Mouse (Mus musculus): ENCODE data around the gene 1700025C18Rik. TPM values are rescaled to one million over a fixed set of nuclear protein-coding genes. Genes with fewer than 3 reads are reported as not detected.

The 1700025C18Rik gene
- total and polyA plus RNA-seq, 3 experiments = not detected

- intact Hi-C loops (cut with DNase I) = no loop called here
- no peaks in the 10 kb centered on the region for H3K79me2 ChIP-seq (replicated peaks; ENCODE audit: control insufficient read depth, insufficient read depth, low read length)
- H3K36me3 ChIP-seq (ENCODE audit: control insufficient read depth, insufficient read depth, low read length) = no peaks in the 10 kb centered on the region
- no peak overlapping the region for H3K4me3 ChIP-seq
- H3K27ac ChIP-seq = no peak overlapping the region
- H3K9ac ChIP-seq (ENCODE audit: low read depth, low read length) = no peak overlapping the region
- no peak for DNase-seq
- 16% methylated on average over 9 of the region's 9 CpGs for WGBS
- H3K4me1 ChIP-seq (ENCODE audit: control insufficient read depth, insufficient read depth, low read length) = no peaks in the 10 kb centered on the region; the same call in 1 of the 2 replicates
- H3K27me3 ChIP-seq (ENCODE audit: control insufficient read depth, insufficient read depth, low read length) = peaks cover 5% of the 10 kb centered on the region
- TF ChIP-seq POLR2A (IDR thresholded peaks at IDR 0.05; ENCODE audit: insufficient read depth, low read depth, low read length) = no peak
Observed at GRCm38 (mm10) chr2:165077055-165077454, 13.5 kb downstream of the 1700025C18Rik start.

- H3K27me3 ChIP-seq (ENCODE audit: control insufficient read depth, insufficient read depth, low read length) = peaks cover 5% of the 10 kb centered on the region
- no peaks in the 10 kb centered on the region for H3K79me2 ChIP-seq (replicated peaks; ENCODE audit: control insufficient read depth, insufficient read depth, low read length)
- no peaks in the 10 kb centered on the region; the same call in 1 of the 2 replicates for H3K4me1 ChIP-seq (ENCODE audit: control insufficient read depth, insufficient read depth, low read length)
- no peak overlapping the region for H3K4me3 ChIP-seq
- TF ChIP-seq CTCF (IDR thresholded peaks at IDR 0.05) = no peak; the same call in 1 of the 2 replicates
- peak; percentile 82; the same call in 1 of the 2 replicates for TF ChIP-seq EP300 (IDR thresholded peaks at IDR 0.05; ENCODE audit: insufficient read depth, low read depth, low read length)
- WGBS = 28% methylated on average over 2 of the region's 2 CpGs
- no peaks in the 10 kb centered on the region for H3K36me3 ChIP-seq (ENCODE audit: control insufficient read depth, insufficient read depth, low read length)
- no peak overlapping the region for H3K9ac ChIP-seq (ENCODE audit: low read depth, low read length)
- no peak overlapping the region; the same call in none of the 2 replicates for H3K27ac ChIP-seq
- DNase-seq = peak; percentile 75 to 87
- intact Hi-C loops (cut with DNase I) = loop anchor here (1.0 to 5.0 kb wide), 5 partner anchors 37 to 412 kb away; no protein-coding TSS in a partner anchor
Observed at GRCm38 (mm10) chr2:165074937-165075336, 15.6 kb downstream of the 1700025C18Rik start.

- intact Hi-C loops (cut with DNase I) = loop anchor here (5.0 kb wide), 1 partner anchor 413 kb away; no protein-coding TSS in a partner anchor
- TF ChIP-seq EP300 (IDR thresholded peaks at IDR 0.05; ENCODE audit: insufficient read depth, low read depth, low read length) = peak; percentile 63; the same call in 1 of the 2 replicates
- no peak for TF ChIP-seq POLR2A (IDR thresholded peaks at IDR 0.05; ENCODE audit: insufficient read depth, low read depth, low read length)
- no peak for TF ChIP-seq CTCF (IDR thresholded peaks at IDR 0.05)
- Histone ChIP-seq H3K79me2 (replicated peaks; ENCODE audit: control insufficient read depth, insufficient read depth, low read length) (no peaks in the 10 kb centered on the region), H3K9ac (ENCODE audit: low read depth, low read length) (no peak overlapping the region), H3K36me3 (ENCODE audit: control insufficient read depth, insufficient read depth, low read length) (no peaks in the 10 kb centered on the region), H3K4me3 (no peak overlapping the region), H3K4me1 (ENCODE audit: control insufficient read depth, insufficient read depth, low read length) (no peaks in the 10 kb centered on the region; the same call in 1 of the 2 replicates), H3K27me3 (ENCODE audit: control insufficient read depth, insufficient read depth, low read length) (peaks cover 3% of the 10 kb centered on the region), H3K27ac (peak overlapping the region; percentile 3)
- 7% methylated on average over 11 of the region's 11 CpGs for WGBS
- peak; percentile 62 to 72 for DNase-seq
Observed at GRCm38 (mm10) chr2:165074081-165074884, 16.3 kb downstream of the 1700025C18Rik start.

GRCm38 (mm10) chr2:165073381-165073781 is 17.2 kb downstream of the 1700025C18Rik start:
- WGBS = 8% methylated on average over 9 of the region's 9 CpGs
- no peaks in the 10 kb centered on the region for H3K79me2 ChIP-seq (replicated peaks; ENCODE audit: control insufficient read depth, insufficient read depth, low read length)
- no peak for DNase-seq
- H3K27me3 ChIP-seq (ENCODE audit: control insufficient read depth, insufficient read depth, low read length) = peaks cover 2% of the 10 kb centered on the region
- no peak overlapping the region for H3K27ac ChIP-seq
- H3K4me1 ChIP-seq (ENCODE audit: control insufficient read depth, insufficient read depth, low read length) = no peaks in the 10 kb centered on the region; the same call in 1 of the 2 replicates
- H3K4me3 ChIP-seq = no peak overlapping the region
- H3K9ac ChIP-seq (ENCODE audit: low read depth, low read length) = no peak overlapping the region
- intact Hi-C loops (cut with DNase I) = loop anchor here (5.0 kb wide), 1 partner anchor 414 kb away; no protein-coding TSS in a partner anchor
- TF ChIP-seq EP300 (IDR thresholded peaks at IDR 0.05; ENCODE audit: insufficient read depth, low read depth, low read length) (no peak), POLR2A (IDR thresholded peaks at IDR 0.05; ENCODE audit: insufficient read depth, low read depth, low read length) (no peak), CTCF (IDR thresholded peaks at IDR 0.05) (no peak)
- H3K36me3 ChIP-seq (ENCODE audit: control insufficient read depth, insufficient read depth, low read length) = no peaks in the 10 kb centered on the region

GRCm38 (mm10) chr2:165070096-165070816 is 20.3 kb downstream of the 1700025C18Rik start:
- Histone ChIP-seq H3K4me1 (ENCODE audit: control insufficient read depth, insufficient read depth, low read length) (no peaks in the 10 kb centered on the region; the same call in 1 of the 2 replicates), H3K36me3 (ENCODE audit: control insufficient read depth, insufficient read depth, low read length) (no peaks in the 10 kb centered on the region), H3K27me3 (ENCODE audit: control insufficient read depth, insufficient read depth, low read length) (peaks cover 4% of the 10 kb centered on the region), H3K79me2 (replicated peaks; ENCODE audit: control insufficient read depth, insufficient read depth, low read length) (no peaks in the 10 kb centered on the region), H3K27ac (no peak overlapping the region), H3K9ac (ENCODE audit: low read depth, low read length) (no peak overlapping the region), H3K4me3 (no peak overlapping the region)
- WGBS = 26% methylated on average over 23 of the region's 23 CpGs
- intact Hi-C loops (cut with DNase I) = loop anchor here (5.0 kb wide), 1 partner anchor 417 kb away; no protein-coding TSS in a partner anchor
- peak; percentile 54 to 73 for DNase-seq
- TF ChIP-seq CTCF (IDR thresholded peaks at IDR 0.05) (peak; percentile 71), EP300 (IDR thresholded peaks at IDR 0.05; ENCODE audit: insufficient read depth, low read depth, low read length) (no peak)
